Mouse (Mus musculus): ENCODE measurements around the gene Hspb6. TPM values are rescaled to one million over a fixed set of nuclear protein-coding genes. Genes with fewer than 3 reads are reported as not detected.

Hspb6 gene
- polyA plus RNA-seq, 1 experiment = 19.0 TPM

- no peak for TF ChIP-seq CTCF (IDR thresholded peaks at IDR 0.05; ENCODE audit: control insufficient read depth, insufficient read depth, low read length)
- no peak for TF ChIP-seq POLR2A (IDR thresholded peaks at IDR 0.05; ENCODE audit: borderline replicate concordance, control insufficient read depth, low read depth, low read length)
- peaks cover 3% of the 10 kb centered on the region; the same call in 1 of the 2 replicates for H3K4me1 ChIP-seq (ENCODE audit: control insufficient read depth, insufficient read depth, low read length)
- no peak overlapping the region for H3K4me3 ChIP-seq (replicated peaks; ENCODE audit: control insufficient read depth, low read depth, low read length)
- no peak overlapping the region; the same call in 1 of the 2 replicates for H3K27ac ChIP-seq (ENCODE audit: control insufficient read depth, insufficient read depth, low read depth, low read length, poor library complexity)
- 50% methylated on average over 5 of the region's 5 CpGs for WGBS
Observed at GRCm38 (mm10) chr7:30592772-30593423, 40.9 kb downstream of the Hspb6 start.

GRCm38 (mm10) chr7:30593579-30594509 is 41.9 kb downstream of the Hspb6 start:
- H3K4me1 ChIP-seq (ENCODE audit: control insufficient read depth, insufficient read depth, low read length) = peaks cover 3% of the 10 kb centered on the region; the same call in 1 of the 2 replicates
- no peak overlapping the region for H3K4me3 ChIP-seq (replicated peaks; ENCODE audit: control insufficient read depth, low read depth, low read length)
- TF ChIP-seq POLR2A (IDR thresholded peaks at IDR 0.05; ENCODE audit: borderline replicate concordance, control insufficient read depth, low read depth, low read length) = no peak
- WGBS = 64% methylated on average over 10 of the region's 10 CpGs
- no peak overlapping the region for H3K27ac ChIP-seq (ENCODE audit: control insufficient read depth, insufficient read depth, low read depth, low read length, poor library complexity)

- peaks cover 3% of the 10 kb centered on the region; the same call in 1 of the 2 replicates for H3K4me1 ChIP-seq (ENCODE audit: control insufficient read depth, insufficient read depth, low read length)
- TF ChIP-seq POLR2A (IDR thresholded peaks at IDR 0.05; ENCODE audit: borderline replicate concordance, control insufficient read depth, low read depth, low read length) (no peak), CTCF (IDR thresholded peaks at IDR 0.05; ENCODE audit: control insufficient read depth, insufficient read depth, low read length) (no peak)
- 39% methylated on average over 4 of the region's 4 CpGs for WGBS
- H3K4me3 ChIP-seq (replicated peaks; ENCODE audit: control insufficient read depth, low read depth, low read length) = no peak overlapping the region
- no peak overlapping the region for H3K27ac ChIP-seq (ENCODE audit: control insufficient read depth, insufficient read depth, low read depth, low read length, poor library complexity)
Observed at GRCm38 (mm10) chr7:30594510-30595024, 42.6 kb downstream of the Hspb6 start.

- WGBS = 74% methylated on average over 5 of the region's 5 CpGs
- TF ChIP-seq POLR2A (IDR thresholded peaks at IDR 0.05; ENCODE audit: borderline replicate concordance, control insufficient read depth, low read depth, low read length) = no peak
- TF ChIP-seq CTCF (IDR thresholded peaks at IDR 0.05; ENCODE audit: control insufficient read depth, insufficient read depth, low read length) = no peak
- H3K27ac ChIP-seq (ENCODE audit: control insufficient read depth, insufficient read depth, low read depth, low read length, poor library complexity) = no peak overlapping the region
- H3K4me3 ChIP-seq (replicated peaks; ENCODE audit: control insufficient read depth, low read depth, low read length) = no peak overlapping the region
- H3K4me1 ChIP-seq (ENCODE audit: control insufficient read depth, insufficient read depth, low read length) = peaks cover 3% of the 10 kb centered on the region; the same call in 1 of the 2 replicates
Observed at GRCm38 (mm10) chr7:30596093-30596492, 44.1 kb downstream of the Hspb6 start.

- Histone ChIP-seq H3K4me1 (ENCODE audit: control insufficient read depth, insufficient read depth, low read length) (peaks cover 3% of the 10 kb centered on the region; the same call in 1 of the 2 replicates), H3K4me3 (replicated peaks; ENCODE audit: control insufficient read depth, low read depth, low read length) (no peak overlapping the region), H3K27ac (ENCODE audit: control insufficient read depth, insufficient read depth, low read depth, low read length, poor library complexity) (no peak overlapping the region)
- TF ChIP-seq POLR2A (IDR thresholded peaks at IDR 0.05; ENCODE audit: borderline replicate concordance, control insufficient read depth, low read depth, low read length) (no peak), CTCF (IDR thresholded peaks at IDR 0.05; ENCODE audit: control insufficient read depth, insufficient read depth, low read length) (no peak)
- 83% methylated on average over 5 of the region's 5 CpGs for WGBS
Observed at GRCm38 (mm10) chr7:30596811-30597210, 44.8 kb downstream of the Hspb6 start.

- no peak within 1 kb of the TSS for H3K4me3 ChIP-seq (replicated peaks; ENCODE audit: control insufficient read depth, low read depth, low read length)
- no peak within 1 kb of the TSS for H3K27ac ChIP-seq (ENCODE audit: control insufficient read depth, insufficient read depth, low read depth, low read length, poor library complexity)
- TF ChIP-seq CTCF (IDR thresholded peaks at IDR 0.05; ENCODE audit: control insufficient read depth, insufficient read depth, low read length) = no peak
- TF ChIP-seq POLR2A (IDR thresholded peaks at IDR 0.05; ENCODE audit: borderline replicate concordance, control insufficient read depth, low read depth, low read length) = no peak
- WGBS = 91% methylated on average over 12 of the region's 12 CpGs
- H3K4me1 ChIP-seq (ENCODE audit: control insufficient read depth, insufficient read depth, low read length) = peaks cover 2% of the 10 kb centered on the region; the same call in 1 of the 2 replicates
Observed at GRCm38 (mm10) chr7:30598786-30599185, 46.8 kb downstream of the Hspb6 start, which contains the start of gene Zbtb32. Gene Zbtb32, minus strand, starts transcription at chr7:30598909.

GRCm38 (mm10) chr7:30599933-30600353 is 48.0 kb downstream of the Hspb6 start:
- no peak overlapping the region for H3K4me3 ChIP-seq (replicated peaks; ENCODE audit: control insufficient read depth, low read depth, low read length)
- 5% methylated on average over 16 of the region's 16 CpGs for WGBS

GRCm38 (mm10) chr7:30600651-30601050 is 48.7 kb downstream of the Hspb6 start:
- H3K4me3 ChIP-seq (replicated peaks; ENCODE audit: control insufficient read depth, low read depth, low read length) = no peak overlapping the region
- TF ChIP-seq POLR2A (IDR thresholded peaks at IDR 0.05; ENCODE audit: borderline replicate concordance, control insufficient read depth, low read depth, low read length) (no peak), CTCF (IDR thresholded peaks at IDR 0.05; ENCODE audit: control insufficient read depth, insufficient read depth, low read length) (no peak)
- no peak overlapping the region for H3K27ac ChIP-seq (ENCODE audit: control insufficient read depth, insufficient read depth, low read depth, low read length, poor library complexity)
- 65% methylated on average over 7 of the region's 7 CpGs for WGBS
- H3K4me1 ChIP-seq (ENCODE audit: control insufficient read depth, insufficient read depth, low read length) = no peaks in the 10 kb centered on the region; the same call in 1 of the 2 replicates

More at GRCm38 (mm10) chr7:30599933-30600353, 48.0 kb downstream of the Hspb6 start:
- TF ChIP-seq POLR2A (IDR thresholded peaks at IDR 0.05; ENCODE audit: borderline replicate concordance, control insufficient read depth, low read depth, low read length) = no peak
- TF ChIP-seq CTCF (IDR thresholded peaks at IDR 0.05; ENCODE audit: control insufficient read depth, insufficient read depth, low read length) = no peak
- Histone ChIP-seq H3K27ac (ENCODE audit: control insufficient read depth, insufficient read depth, low read depth, low read length, poor library complexity) (no peak overlapping the region), H3K4me1 (ENCODE audit: control insufficient read depth, insufficient read depth, low read length) (no peaks in the 10 kb centered on the region; the same call in 1 of the 2 replicates)
